Mouse (Mus musculus) bone marrow macrophage, adult 2 months (primary cell): ENCODE data around the gene Asb13.

Experiments
- CTCF ChIP-seq: IDR thresholded peaks from 2 replicates; pipeline ENCODE4 v1.5.1; 2012; ENCODE audit warnings: low read depth, mild to moderate bottlenecking, low read length, moderate library complexity
- POLR2A ChIP-seq: IDR thresholded peaks from 2 replicates; pipeline ENCODE4 v1.6.1; 2012; ENCODE audit warnings: mild to moderate bottlenecking, low read depth, low read length, borderline replicate concordance

- TF ChIP-seq CTCF (no peak), POLR2A (no peak)
These were observed 20.6 kb downstream of the Asb13 start for GRCm38 (mm10) chr13:3654432-3654831.
